Mouse (Mus musculus) c-Kit-positive CD71-negative TER-119-negative erythroid progenitor cells, embryonic 14.5 days (primary cell): Measurements from ENCODE around the gene 4921504E06Rik.

Source experiments
- DNase-seq: peaks from one replicate; pipeline ENCODE4 v3.0.0-alpha.2; 2013; ENCODE audit warnings: low read depth

The 4921504E06Rik gene

DNA sequence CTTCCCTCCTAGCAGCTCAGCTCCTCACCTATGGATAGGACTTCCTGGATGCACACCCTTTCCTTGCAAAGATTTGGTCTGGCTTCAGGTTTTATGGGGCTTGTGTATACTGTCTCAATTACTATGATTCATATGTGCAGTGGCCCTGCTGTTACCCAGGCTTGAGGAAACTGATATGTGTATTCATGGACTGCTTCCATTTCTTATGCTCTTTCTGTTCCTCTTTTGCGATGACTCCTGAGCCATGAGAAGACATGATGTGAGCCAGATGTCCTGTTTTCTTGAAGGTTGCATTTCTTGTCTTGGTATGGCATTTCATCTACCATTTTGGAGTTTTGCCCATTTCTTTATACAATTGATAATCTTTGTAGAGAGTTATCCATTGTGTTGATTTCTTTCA, 48.0 kb downstream of the 4921504E06Rik start:
- no peak for DNase-seq

DNA sequence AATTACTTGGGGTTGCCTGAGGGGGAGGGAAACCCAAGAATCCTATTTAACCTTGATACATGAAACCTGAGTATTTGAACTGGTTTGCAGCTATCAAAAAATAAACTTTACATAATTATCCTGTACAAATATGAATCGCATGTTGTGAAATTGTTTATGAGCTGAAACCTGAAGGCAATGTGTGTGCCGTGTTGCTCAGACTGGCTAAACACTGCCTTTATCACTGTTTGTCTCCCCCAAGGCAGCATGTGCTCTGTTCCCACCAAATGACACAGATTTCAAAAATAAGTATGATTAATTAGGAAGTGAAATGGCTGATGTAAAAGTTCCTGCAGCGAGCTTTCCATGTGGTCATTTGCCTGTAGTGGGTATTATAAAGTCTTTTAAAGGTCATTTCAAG, 63.5 kb downstream of the 4921504E06Rik start:
- no peak for DNase-seq

DNA sequence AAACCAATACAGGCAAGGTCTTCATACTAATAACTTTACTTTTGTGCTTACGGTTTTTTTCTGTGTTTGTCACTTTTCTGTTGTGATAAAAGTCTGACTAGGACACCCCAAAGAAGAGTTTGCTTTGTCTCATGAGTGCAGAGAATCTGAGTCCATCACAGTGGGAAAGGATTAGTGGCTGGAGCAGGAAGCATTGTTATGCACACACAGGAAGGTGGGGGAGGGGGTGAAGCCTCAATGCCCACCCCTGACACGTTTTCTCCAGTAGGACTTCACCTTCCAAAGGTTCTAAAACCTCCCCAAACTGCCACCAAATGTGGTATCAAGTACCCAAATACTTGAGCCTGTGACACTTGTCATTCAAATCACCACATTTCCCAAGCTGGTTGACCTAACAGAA, 91.8 kb downstream of the 4921504E06Rik start:
- no peak for DNase-seq

DNA sequence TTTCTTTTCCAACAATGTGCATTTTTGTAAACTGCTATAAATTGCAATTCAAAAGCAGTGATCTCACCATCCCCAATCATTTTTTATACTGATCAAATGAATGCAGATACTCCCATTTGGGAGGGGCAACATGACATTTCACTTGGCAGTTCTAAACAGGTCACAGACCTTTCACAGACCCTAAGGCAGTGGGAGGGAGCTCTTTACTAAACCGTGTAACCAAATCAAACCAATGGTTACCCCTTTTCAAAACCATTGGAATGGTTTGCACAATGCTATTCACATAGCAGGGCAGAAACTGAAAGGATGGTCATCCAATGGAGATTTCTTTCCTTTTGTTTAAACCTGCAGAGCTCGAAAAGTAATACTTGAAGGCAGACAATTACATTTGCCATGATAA, 94.9 kb downstream of the 4921504E06Rik start:
- DNase-seq: no peak

DNA sequence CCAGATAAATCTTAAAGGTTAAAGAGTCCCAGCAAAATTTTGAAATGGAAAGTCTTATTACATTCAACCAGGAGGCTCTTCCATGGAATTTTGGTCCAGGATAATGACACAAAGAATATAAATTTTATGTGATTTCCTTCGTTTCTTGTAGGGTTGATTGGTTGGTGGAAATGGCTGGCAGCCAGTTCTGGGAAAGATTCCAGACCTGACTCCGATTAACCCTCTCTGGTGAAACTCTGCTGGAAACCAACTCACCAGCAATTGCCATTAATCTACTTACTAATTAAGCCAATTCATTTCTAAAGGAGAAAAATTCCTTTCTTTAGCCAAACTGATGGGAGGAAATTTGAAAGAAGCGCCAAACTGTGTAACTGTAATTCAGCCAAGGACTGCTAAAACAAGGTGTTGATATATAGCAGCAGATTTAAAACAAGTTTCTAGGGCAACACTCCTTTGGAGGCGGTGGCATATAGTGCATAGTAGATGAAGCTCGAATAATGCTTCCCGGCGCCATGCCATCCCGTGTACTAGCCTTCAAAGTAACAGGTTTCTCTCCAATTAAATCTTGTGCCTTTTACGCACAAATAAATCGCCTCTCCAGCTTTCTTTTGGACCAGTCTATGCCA, 97.7 kb downstream of the 4921504E06Rik start:
- no peak for DNase-seq

DNA sequence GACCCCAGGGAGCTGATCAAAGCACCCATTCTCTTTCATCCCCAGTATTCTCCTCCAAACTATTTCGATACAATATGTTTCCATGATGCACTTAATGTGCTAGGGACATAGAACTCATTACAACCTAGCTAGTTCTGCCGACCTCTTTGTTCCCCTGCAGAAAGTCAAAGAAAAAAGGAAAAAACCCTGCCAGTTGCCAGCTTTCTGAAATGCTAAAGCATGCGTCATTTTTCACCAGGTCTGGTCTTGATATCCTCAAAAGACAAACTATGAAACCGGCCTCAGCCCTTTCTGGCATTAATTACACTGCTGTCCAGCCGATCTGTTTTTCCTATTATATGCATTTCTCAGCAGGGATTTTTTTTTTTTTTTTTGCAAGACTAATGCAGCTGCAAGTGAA, 98.5 kb downstream of the 4921504E06Rik start:
- no peak for DNase-seq

DNA sequence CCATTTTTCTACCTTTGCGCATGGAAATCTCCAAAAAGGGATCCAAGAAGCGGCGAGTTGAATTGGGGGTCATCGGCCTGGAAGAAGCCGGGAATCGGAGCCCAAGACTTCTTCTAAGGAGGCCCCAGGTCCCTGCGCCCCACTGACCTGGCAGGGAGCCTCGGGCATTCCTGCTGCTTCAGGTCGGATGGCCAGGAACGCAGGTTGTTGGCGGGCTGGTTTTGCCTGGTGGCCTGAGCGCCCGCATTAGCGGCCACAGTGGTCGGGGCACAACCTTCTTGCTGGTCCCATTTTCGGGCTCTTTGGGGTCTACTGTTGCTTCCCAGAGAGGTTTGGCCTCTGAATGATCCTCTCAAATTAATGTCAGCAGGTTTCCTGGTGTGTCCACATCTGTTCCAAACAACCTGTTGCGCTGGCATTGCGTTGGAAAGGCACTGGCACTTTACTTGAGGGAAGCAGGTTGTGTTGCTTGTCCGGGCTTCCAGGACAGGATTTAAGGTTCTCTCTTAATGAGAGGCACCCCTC, 101.1 kb downstream of the 4921504E06Rik start:
- DNase-seq: no peak

DNA sequence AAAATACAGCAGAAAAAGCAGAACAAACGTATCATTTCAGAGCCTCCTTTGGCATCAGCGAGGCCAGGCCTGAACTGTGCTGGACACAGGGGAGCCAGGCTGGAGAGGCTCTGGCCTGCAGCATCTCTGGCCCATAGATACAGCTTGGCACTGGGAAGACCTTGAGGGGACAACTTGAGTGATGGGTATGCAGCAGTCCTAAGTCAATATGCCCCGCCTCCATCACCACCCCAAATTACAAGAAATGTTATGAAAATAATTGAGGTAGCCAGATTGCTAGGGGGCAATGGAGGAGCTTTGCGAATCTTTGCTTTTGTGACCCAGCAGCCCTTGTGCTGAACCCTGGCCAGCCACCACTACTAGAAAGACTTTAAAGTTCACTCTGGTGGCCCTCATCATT, 104.4 kb downstream of the 4921504E06Rik start:
- no peak for DNase-seq

DNA sequence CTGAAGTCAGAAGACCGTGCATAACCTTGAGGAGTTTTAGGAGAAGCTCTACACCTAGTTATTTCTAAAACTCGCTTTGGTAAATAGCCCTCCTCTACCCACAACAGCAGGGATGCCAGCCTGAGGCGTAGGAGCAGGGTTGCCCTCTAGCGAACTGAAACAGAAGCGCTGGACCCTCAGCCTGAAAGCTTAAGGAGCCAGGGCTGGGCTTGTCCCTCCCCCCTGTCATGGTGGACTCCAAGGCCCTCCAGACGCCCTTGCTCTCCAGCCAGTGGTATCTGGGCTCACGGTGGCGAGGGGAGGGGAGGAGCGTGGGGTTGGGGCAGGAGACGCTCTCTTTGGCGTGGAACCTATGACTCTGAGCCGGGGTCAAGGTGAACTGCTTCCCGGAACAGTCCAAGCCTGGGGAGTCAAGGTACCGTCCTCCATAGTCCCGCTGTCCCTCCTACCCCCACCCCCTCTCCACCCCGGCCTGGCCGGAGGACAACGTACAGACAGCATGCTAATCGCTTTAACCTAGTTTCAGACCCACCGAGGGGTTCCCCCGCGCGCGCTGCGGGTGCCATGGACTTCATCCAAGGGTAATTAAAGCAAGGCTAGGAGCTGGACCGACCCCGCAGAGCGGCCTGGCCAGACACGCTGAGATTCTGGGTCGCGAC, 105.5 kb downstream of the 4921504E06Rik start:
- DNase-seq: no peak

DNA sequence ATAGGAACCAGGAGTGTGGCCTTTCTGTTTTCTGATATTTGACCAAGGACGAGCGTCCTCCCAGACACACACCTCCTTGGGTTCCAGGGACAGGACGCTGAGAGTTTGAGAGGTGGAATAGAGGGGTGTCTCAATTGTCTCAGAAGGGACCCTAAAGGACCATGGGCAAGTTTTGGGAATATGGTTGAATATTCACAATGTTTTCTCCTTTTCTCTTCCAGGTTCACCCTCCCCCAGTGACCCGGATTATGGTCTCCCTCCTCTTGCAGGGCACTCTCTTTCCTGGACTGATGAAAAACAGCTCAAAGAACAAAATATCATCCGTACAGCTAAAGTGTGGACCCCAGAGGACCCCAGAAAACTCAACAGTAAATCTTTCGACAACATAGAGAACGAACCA, 107.0 kb downstream of the 4921504E06Rik start:
- DNase-seq: no peak

DNA sequence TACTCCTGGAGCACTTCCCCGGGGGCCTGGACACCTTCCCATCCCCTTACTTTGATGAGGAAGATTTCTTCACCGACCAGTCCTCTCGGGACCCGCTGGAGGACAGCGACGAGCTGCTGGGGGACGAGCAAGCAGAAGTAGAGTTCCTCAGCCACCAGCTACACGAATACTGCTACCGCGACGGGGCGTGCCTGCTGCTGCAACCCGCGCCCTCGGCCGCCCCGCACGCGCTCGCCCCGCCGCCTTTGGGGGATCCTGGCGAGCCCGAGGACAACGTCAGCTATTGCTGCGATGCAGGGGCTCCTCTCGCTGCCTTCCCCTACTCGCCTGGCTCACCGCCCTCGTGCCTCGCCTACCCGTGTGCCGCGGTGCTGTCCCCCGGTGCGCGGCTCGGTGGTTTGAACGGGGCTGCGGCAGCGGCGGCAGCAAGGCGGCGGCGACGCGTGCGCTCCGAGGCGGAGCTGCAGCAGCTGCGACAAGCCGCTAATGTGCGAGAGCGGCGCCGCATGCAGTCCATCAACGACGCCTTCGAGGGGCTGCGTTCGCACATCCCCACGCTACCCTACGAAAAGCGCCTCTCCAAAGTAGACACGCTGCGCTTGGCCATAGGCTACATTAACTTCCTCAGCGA, 107.7 kb downstream of the 4921504E06Rik start:
- no peak for DNase-seq

DNA sequence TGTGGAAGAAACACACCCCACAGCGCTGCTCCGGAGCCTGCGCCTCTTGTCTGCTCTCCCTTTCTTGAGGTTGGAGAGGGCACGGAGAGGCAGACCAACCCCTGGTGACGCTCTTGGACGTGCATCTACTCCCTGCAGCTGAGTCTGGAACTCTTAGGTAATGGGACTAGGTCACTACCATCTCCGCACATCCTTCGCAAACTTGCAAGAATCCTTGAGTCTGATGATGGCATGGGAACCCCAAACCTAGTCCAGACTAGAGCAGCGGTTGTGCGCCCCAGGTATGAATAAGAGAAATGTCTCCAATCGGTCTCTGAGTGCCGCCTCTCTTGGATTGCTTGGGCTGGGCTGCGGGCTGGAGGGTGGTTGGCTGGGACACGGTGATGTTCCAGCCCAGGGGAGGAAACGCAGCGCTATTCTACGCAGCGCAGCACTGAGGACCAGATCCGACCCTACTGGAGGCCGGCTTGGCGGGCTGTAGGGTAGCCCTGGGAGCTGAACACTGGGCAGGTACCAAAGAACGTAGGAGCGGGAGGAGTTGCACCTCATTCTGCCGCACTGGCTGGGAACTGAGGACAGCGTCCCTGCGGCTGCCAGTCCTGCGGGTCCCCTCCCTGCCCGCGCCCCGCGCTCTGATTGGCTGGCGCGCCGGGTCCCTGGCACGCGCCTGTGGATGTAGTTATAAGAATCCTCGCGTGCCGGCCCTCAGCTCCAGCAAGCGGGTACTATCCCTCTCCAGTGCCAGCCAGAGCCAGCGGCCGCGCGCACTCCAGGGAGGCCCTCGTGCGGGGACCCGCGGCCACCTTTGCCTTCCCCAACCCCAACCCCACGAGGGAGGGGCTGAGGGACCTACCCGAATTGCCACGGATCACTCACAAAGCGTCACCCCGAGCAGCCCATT, 108.5 kb downstream of the 4921504E06Rik start, which contains the start of gene Ptf1a:
TSS of gene Ptf1a (plus strand) at position 733 of the 901 bp plus-strand sequence.
- no peak for DNase-seq

DNA sequence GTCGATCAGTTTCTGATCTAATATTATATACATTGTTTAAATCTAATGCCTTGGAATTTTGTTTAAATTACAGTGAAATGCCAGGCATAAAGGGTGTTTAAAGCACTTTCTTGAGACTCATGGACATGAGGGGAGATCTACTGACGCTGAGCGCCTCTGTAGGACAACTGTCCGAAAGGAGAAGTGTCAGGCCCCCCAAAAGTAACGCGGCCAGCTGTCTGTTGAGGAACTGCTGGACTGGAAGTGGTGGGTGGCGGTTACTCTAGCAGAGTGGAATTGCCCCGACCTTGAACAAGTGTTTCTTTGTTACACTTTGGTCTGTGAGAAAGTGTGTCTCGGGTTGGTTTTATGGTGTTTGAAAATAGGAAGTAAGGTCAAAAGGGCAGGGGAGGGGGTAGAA, 109.4 kb downstream of the 4921504E06Rik start:
- no peak for DNase-seq

DNA sequence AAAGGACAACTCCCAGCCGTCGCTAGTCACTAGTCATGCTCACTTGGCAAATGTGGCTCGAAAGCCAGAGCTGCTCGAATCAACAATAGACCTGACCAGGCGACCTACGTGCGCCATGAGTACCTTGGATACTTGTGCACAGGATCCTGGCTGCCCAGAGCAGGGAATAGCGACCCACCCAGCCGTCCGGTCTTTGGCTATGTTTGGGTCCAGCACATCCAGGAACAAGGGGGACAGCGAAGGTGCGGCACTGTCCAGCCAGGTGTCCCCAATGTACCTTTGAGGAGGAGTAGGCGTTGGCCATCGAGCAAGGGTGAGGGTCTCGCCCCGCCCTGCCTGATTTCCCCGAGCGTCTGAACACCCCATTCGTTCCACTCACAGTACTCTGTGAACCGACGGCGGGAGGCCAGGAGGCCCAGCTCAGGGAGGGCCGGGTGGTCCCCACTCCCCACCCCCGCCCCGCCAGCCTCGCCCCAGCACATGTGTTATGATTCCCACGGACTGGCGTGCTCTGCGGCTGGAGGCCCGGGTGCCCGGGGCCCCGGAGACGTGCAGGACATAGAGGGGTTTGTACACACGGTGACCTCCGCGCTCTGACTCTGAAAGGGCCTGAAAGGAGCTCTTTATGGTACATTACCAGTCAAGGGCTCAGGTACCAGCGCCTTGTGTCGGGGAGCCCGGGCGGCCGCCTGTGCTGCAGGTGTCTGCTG, 121.9 kb downstream of the 4921504E06Rik start:
- no peak for DNase-seq

DNA sequence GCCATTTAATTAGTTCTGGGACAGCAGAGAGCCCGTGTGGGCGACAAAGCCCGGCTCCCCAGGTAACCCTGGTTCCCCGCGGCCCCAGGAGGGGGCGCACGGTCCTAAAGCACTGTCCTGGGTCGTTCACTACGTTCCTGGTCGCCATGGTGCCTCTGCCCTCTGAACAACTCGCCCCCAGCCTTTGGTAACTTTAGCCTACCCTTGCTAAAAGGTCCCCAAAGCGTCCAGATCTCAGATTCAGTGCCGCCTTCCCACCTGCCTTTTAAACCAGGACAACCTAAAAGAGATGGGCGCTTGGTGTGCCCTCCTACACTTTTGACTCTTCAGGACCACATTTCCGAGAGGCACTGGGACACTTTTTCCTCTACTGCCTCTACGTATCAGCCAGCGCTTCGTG, 122.5 kb downstream of the 4921504E06Rik start:
- no peak for DNase-seq

DNA sequence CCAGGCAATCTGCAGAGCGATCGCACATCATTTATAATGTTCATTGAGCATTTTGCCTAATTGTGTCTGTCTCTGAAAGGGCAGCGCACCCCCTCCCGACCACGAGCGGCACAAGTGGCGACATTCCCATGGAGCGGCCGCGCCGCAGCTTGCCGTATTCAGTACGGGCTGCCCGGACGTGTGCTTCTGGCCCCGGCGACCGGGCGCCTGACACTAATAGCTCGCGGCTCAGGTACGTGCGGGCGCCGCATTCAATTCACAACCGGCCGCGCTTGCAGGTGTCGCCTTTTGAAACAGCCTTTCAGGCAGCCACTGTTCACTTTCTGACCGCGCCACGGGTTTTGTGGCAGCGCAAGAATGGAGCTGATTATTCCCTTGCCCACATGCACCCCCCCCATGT, 123.0 kb downstream of the 4921504E06Rik start:
- no peak for DNase-seq

DNA sequence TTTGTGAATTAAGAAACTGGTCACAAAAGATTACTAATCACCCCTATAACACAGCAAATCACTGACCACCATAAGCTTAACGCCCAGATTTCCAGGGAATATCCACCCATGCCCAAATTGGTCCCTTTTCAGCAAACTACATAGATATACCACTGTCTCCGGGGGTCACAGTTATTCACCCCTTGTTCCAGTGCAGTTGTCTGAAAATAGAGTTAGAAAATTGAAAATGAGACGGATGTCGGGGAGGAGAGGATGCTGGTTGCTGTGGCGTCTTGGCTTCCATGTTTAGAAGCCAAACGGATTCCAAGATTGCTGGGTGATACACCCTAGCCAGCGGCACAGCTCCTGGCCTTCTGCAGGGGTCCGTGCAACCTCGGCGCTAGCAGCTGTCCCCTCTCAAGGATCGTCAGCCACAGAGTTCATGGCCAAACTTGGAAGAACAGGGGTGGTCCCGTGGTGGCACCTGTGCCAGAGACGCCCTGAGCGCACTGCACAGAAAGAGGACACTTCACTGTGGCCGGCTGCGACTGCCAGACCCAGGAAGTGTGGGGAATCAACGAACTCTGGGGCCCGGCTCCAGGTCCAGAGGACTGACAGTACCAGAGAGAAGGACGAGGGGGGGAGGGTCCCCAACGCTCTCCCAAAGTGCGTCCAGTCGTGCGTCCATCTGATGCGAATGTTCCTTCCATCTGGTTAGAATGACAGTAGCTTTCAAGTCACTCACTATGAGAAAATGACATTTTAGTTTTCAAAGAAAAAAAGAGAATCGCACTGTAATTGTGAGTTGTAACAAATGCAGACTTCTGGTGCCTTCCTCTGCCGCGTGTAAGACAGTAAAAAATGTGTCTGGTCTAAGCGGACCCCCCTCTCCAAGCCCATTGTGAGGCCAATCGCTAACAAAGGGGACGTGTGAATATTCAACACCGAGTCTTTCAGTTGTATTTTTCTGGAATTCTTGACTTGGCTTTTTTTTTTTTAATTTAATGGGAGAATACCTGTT, 123.7 kb downstream of the 4921504E06Rik start:
- DNase-seq: no peak

DNA sequence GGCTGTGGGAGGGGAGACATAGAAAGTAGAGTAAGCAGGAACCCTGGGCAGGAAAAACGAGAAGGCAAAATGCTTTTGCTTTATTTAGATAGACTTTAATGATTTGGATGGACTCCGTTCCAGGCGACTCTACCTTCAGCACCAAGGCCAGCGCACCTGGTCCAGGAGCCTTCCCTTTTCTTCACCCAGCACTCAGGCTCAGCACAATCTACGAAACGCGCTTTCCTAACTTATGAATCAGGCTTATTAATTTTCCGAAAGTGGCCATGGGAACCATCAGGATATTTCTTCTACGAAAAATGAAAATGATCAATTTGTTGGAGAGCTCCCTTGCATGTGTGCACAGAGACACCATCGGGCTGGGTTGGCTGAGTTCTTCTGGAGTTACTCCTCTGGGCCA, 124.7 kb downstream of the 4921504E06Rik start:
- DNase-seq: peak; percentile 46

DNA sequence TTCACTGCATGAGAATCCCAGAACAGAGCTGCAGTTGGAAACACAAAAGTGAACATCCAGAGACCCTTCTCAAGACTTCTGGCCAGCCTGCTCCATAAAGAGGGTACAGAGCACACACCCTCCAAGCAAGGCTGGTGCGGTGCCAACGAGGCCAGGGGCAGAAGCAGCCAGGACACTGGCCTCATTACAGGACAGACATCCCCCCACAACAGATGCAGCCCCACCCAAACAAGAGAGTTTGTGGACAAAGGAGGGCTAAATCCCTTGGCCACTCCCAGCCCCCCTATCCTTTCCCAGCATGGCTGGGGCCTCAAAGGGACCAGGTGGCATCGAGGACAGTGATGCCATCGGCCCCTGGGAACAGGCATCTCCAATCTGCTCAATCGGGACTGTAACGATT, 130.6 kb downstream of the 4921504E06Rik start:
- DNase-seq: no peak

DNA sequence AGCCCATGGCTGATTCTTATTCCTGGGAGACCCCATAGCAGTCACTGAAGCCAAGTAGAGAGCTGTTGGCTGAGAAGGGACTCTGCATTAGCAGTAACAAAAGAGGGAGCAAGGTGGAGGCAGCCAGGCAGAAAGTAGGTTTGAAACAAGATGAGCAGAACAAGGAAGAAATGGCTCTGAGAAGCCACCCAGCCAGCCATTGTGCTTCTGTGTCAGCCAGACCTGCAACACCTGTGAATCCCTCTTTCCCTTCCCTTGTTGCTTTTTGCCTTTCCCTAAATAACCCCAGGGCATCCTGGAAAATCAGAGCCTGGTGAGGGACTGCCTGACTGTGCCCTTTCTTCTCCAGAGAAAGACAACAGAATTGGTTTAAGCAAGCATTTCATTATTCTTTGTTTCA, 131.5 kb downstream of the 4921504E06Rik start:
- DNase-seq: no peak
